Mouse (Mus musculus) midbrain, postnatal 0 days (tissue): ENCODE results near the gene Slc25a47. TPM values are rescaled to one million over a fixed set of nuclear protein-coding genes. Genes with fewer than 3 reads are reported as not detected.

Source experiments
- ATAC-seq: fragments of 200-750 bp; cut with Nextera tagmentation; 2 replicates; pipeline ENCODE4 v1.8.0; 2017; ENCODE audit warnings: moderate number of reproducible peaks, mild to moderate bottlenecking, moderate TSS enrichment, moderate library complexity; ENCODE audit not compliant: low FRiP score
- DNase-seq: peaks from one replicate; pipeline ENCODE4 v3.0.0-alpha.2; 2015; ENCODE audit warnings: low spot score
- H3K27ac ChIP-seq: fragments of 300-500 bp; sonication (generic); 2 replicates; pipeline ENCODE4 v1.5.1; 2014; ENCODE audit warnings: low read depth, mild to moderate bottlenecking, low read length, mixed read lengths
- H3K27me3 ChIP-seq: fragments of 300-500 bp; sonication (generic); 2 replicates; pipeline ENCODE4 v1.6.1; 2014; ENCODE audit warnings: low read length, control low read depth, mixed read lengths; ENCODE audit not compliant: insufficient read depth
- H3K36me3 ChIP-seq: fragments of 300-500 bp; sonication (generic); 2 replicates; pipeline ENCODE4 v1.6.1; 2014; ENCODE audit warnings: low read length, control low read depth, mixed read lengths; ENCODE audit not compliant: insufficient read depth
- H3K4me1 ChIP-seq: fragments of 300-500 bp; sonication (generic); 2 replicates; pipeline ENCODE4 v1.6.1; 2014; ENCODE audit warnings: mild to moderate bottlenecking, control low read depth, antibody characterized with exemption, low read length, mixed read lengths; ENCODE audit not compliant: insufficient read depth
- H3K4me2 ChIP-seq: fragments of 300-500 bp; sonication (generic); 2 replicates; pipeline ENCODE4 v1.6.1; 2014; ENCODE audit warnings: low read depth, mild to moderate bottlenecking, low read length, mixed read lengths; ENCODE audit not compliant: poor library complexity, severe bottlenecking
- H3K4me3 ChIP-seq: fragments of 300-500 bp; sonication (generic); 2 replicates; pipeline ENCODE4 v1.5.1; 2014; ENCODE audit warnings: low read depth, mild to moderate bottlenecking, low read length, moderate library complexity
- H3K9ac ChIP-seq: fragments of 300-500 bp; sonication (generic); replicated peaks from 2 replicates; pipeline ENCODE4 v1.6.1; 2014; ENCODE audit warnings: mild to moderate bottlenecking, low read length, moderate library complexity, mixed read lengths; ENCODE audit not compliant: poor library complexity, severe bottlenecking
- H3K9me3 ChIP-seq: fragments of 300-500 bp; sonication (generic); 2 replicates; pipeline ENCODE4 v1.6.1; 2016; ENCODE audit warnings: low read length, control low read depth
- CTCF ChIP-seq: IDR thresholded peaks from 2 replicates; pipeline ENCODE4 v1.5.1; 2016; ENCODE audit warnings: antibody characterized with exemption, mild to moderate bottlenecking
- WGBS: fragments of 180-500 bp; shearing (Covaris S2); extraction: QIAGEN DNeasy Blood & Tissue Kit; methylation state at CpG from one replicate; pipeline ENCODE4 v1.1.7; 2014; 5-methylcytosine and 5-hydroxymethylcytosine counted together
- polyA plus RNA-seq: library from polyadenylated mRNA; unstranded; fragments of >200 nt; fragmentation: Nextera tagmentation; extraction: Ambion mirVana; gene quantifications from 2 replicates; pipeline ENCODE4 v1.2.1, GENCODE M21; 2015
- total RNA-seq: library from RNA; depleted of rRNA; stranded (reverse); fragments of >200 nt; gene quantifications from 2 replicates; pipeline ENCODE4 v1.2.3, GENCODE M21; 2014; rRNA removed

Slc25a47 gene
- total RNA-seq (8.6 and 13.2 TPM in 2 replicates), polyA plus RNA-seq (5.7 and 5.9 TPM in 2 replicates)

DNA sequence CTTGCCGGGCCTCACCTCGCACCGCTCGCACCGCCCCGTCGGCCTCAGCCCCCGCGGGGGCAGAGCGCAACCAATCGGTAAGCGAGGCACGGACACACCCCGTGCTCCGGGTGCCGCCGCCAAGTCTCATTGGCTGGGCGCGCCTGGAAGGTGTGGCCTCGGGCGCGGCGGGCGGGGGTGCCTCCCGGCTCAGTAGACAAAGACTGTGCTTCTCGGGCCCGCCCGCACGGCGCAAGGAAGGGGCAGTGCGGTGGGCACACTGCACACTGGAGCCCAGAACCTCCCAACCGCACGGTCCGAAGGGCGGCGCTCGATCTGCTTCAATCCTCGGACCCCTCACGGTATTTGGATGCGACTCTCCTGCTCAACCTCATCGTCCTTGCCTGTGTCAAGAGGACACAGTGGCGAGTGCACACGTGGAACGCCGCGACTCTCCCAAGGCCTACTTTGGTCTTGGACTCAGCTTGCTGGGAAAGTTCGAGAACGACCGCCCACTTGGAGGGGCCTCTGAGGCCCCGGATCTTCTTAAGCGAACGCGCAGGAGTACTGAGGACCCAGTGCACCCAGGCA, at the start of gene Slc25a47, which contains the start of gene Slc25a29:
Gene Slc25a47 (plus strand): TSS at position 207 of the 570 bp plus-strand sequence.
Gene Slc25a29 (minus strand): TSS at position 44 of the 570 bp plus-strand sequence.
- Histone ChIP-seq H3K27ac (peak within 1 kb of the TSS; percentile 69), H3K36me3 (no peaks in the 10 kb centered on the region; the same call in 1 of the 2 replicates), H3K4me2 (peak within 1 kb of the TSS; percentile 71), H3K9me3 (no peaks in the 10 kb centered on the region), H3K4me1 (peaks cover 24% of the 10 kb centered on the region), H3K27me3 (no peaks in the 10 kb centered on the region), H3K9ac (peak within 1 kb of the TSS; percentile 72), H3K4me3 (peak within 1 kb of the TSS; percentile 69)
- DNase-seq: peak; percentile 97
- peak; percentile 14; the same call in 1 of the 2 replicates for TF ChIP-seq CTCF
- peak; percentile 98 for ATAC-seq
- under 1% methylated on average over 38 of the region's 53 CpGs for WGBS

- no peaks in the 10 kb centered on the region for H3K36me3 ChIP-seq
- H3K4me2 ChIP-seq: no peak overlapping the region
- no peak overlapping the region for H3K27ac ChIP-seq
- DNase-seq: no peak
- no peaks in the 10 kb centered on the region for H3K27me3 ChIP-seq
- TF ChIP-seq CTCF: no peak
- no peak overlapping the region for H3K4me3 ChIP-seq
- H3K9ac ChIP-seq: no peak overlapping the region
- H3K4me1 ChIP-seq: 0 out of 2 replicates have a peak, but pooled peaks cover 5% of the 10 kb centered on the region
- no peaks in the 10 kb centered on the region for H3K9me3 ChIP-seq
- ATAC-seq: no peak
- 93% methylated on average over 2 of the region's 2 CpGs for WGBS
These were observed 48.5 kb upstream of the Slc25a47 start for GRCm38 (mm10) chr12:108787329-108787728.

DNA sequence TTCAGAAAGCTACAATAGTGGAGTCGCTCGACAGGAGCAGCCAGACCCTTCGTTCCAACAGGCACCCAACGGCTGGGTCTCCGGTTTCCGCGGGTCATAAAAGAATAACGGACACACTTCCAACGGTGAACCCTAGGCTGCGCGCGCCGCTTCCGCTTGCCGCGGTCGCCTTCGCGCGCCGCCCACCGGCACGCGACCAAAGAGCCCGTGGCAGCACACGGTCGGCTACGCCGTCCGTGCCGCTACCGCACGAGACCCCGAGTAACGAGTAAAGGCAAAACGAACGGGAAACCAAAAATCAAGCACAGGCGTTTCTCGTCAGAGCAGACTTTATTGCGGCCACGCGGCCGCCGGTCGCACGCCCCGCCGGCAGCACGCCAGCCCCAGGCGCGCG, 43.7 kb upstream of the Slc25a47 start:
- Histone ChIP-seq H3K4me1 (peaks cover 12% of the 10 kb centered on the region), H3K4me2 (peak overlapping the region; percentile 52), H3K9ac (peak overlapping the region; percentile 82), H3K27ac (peak overlapping the region; percentile 99), H3K27me3 (no peaks in the 10 kb centered on the region), H3K36me3 (no peaks in the 10 kb centered on the region), H3K9me3 (no peaks in the 10 kb centered on the region), H3K4me3 (peak overlapping the region; percentile 99)
- DNase-seq (peak; percentile 91), ATAC-seq (peak; percentile 65)
- TF ChIP-seq CTCF: no peak; the same call in 1 of the 2 replicates
- WGBS: 1% methylated on average over 52 of the region's 52 CpGs

GRCm38 (mm10) chr12:108792546-108793452, 43.0 kb upstream of the Slc25a47 start, which contains the start of gene Yy1:
Yy1 (plus strand) TSS chr12:108792973.
- under 1% methylated on average over 85 of the region's 127 CpGs for WGBS
- Histone ChIP-seq H3K4me1 (peaks cover 12% of the 10 kb centered on the region), H3K4me3 (peak within 1 kb of the TSS; percentile 99), H3K9ac (peak within 1 kb of the TSS; percentile 89), H3K4me2 (peak within 1 kb of the TSS; percentile 55), H3K36me3 (no peaks in the 10 kb centered on the region), H3K27ac (peak within 1 kb of the TSS; percentile 99), H3K9me3 (no peaks in the 10 kb centered on the region), H3K27me3 (no peaks in the 10 kb centered on the region)
- ATAC-seq (peak; percentile 95), DNase-seq (peak; percentile 99)
- peak; percentile 36; the same call in 1 of the 2 replicates for TF ChIP-seq CTCF

GRCm38 (mm10) chr12:108793453-108793941, 42.3 kb upstream of the Slc25a47 start:
- whole genome bisulfite sequencing: under 1% methylated on average over 37 of the region's 71 CpGs
- peak; percentile 17; the same call in 1 of the 2 replicates for TF ChIP-seq CTCF
- no peaks in the 10 kb centered on the region for H3K36me3 ChIP-seq

More at GRCm38 (mm10) chr12:108793453-108793941, 42.3 kb upstream of the Slc25a47 start:
- DNase-seq (no peak), ATAC-seq (no peak)
- H3K9ac ChIP-seq: peak overlapping the region; percentile 89
- H3K4me1 ChIP-seq: peaks cover 12% of the 10 kb centered on the region
- H3K27ac ChIP-seq: peak overlapping the region; percentile 99
- peak overlapping the region; percentile 55 for H3K4me2 ChIP-seq
- H3K9me3 ChIP-seq: no peaks in the 10 kb centered on the region
- H3K4me3 ChIP-seq: peak overlapping the region; percentile 99
- no peaks in the 10 kb centered on the region for H3K27me3 ChIP-seq
